Mouse (Mus musculus) liver, adult (tissue): ENCODE measurements around the gene Adgrv1.

Source experiments
- GATA4 ChIP-seq: IDR thresholded peaks from 2 replicates; pipeline ENCODE4 v1.6.1; 2014; ENCODE audit warnings: mild to moderate bottlenecking, low read length; ENCODE audit not compliant: insufficient replicate concordance

Gene Adgrv1

GRCm38 (mm10) chr13:81208106-81208613, 424.8 kb downstream of the Adgrv1 start:
- no peak for TF ChIP-seq GATA4

- no peak for TF ChIP-seq GATA4
Measured at GRCm38 (mm10) chr13:81181966-81182908, 450.7 kb downstream of the Adgrv1 start.

GRCm38 (mm10) chr13:81181459-81181858, 451.5 kb downstream of the Adgrv1 start:
- TF ChIP-seq GATA4: no peak

GRCm38 (mm10) chr13:81176820-81177219, 456.1 kb downstream of the Adgrv1 start:
- no peak for TF ChIP-seq GATA4

GRCm38 (mm10) chr13:81176071-81176470, 456.9 kb downstream of the Adgrv1 start:
- no peak for TF ChIP-seq GATA4

- TF ChIP-seq GATA4: no peak
Measured at GRCm38 (mm10) chr13:81171115-81171514, 461.8 kb downstream of the Adgrv1 start.

GRCm38 (mm10) chr13:81167450-81167849, 465.5 kb downstream of the Adgrv1 start:
- TF ChIP-seq GATA4: no peak

GRCm38 (mm10) chr13:81159808-81160207, 473.1 kb downstream of the Adgrv1 start:
- no peak for TF ChIP-seq GATA4

GRCm38 (mm10) chr13:81155322-81155721, 477.6 kb downstream of the Adgrv1 start:
- no peak for TF ChIP-seq GATA4

GRCm38 (mm10) chr13:81144434-81144833, 488.5 kb downstream of the Adgrv1 start:
- TF ChIP-seq GATA4: no peak

- no peak for TF ChIP-seq GATA4
Measured at GRCm38 (mm10) chr13:81142268-81142884, 490.6 kb downstream of the Adgrv1 start.

- TF ChIP-seq GATA4: no peak
Measured at GRCm38 (mm10) chr13:81136652-81137422, 496.1 kb downstream of the Adgrv1 start.

GRCm38 (mm10) chr13:81135953-81136352, 497.0 kb downstream of the Adgrv1 start:
- TF ChIP-seq GATA4: no peak

GRCm38 (mm10) chr13:81134412-81134811, 498.5 kb downstream of the Adgrv1 start:
- no peak for TF ChIP-seq GATA4

- TF ChIP-seq GATA4: no peak
Measured at GRCm38 (mm10) chr13:81133336-81133735, 499.6 kb downstream of the Adgrv1 start.
